Mouse (Mus musculus) kidney, postnatal 10 days (tissue): ENCODE measurements around the gene Uggt1.

Source experiments
- DNase-seq: peaks from one replicate; pipeline ENCODE4 v3.0.0; 2021; ENCODE audit warnings: mixed read lengths

Uggt1 gene

GRCm38 (mm10) chr1:36162687-36163086 is 81.8 kb downstream of the Uggt1 start:
- no peak for DNase-seq

GRCm38 (mm10) chr1:36161208-36161607 is 83.3 kb downstream of the Uggt1 start:
- no peak for DNase-seq

- no peak for DNase-seq
These were observed 84.3 kb downstream of the Uggt1 start for GRCm38 (mm10) chr1:36160246-36160645.

GRCm38 (mm10) chr1:36149411-36149810 is 95.1 kb downstream of the Uggt1 start:
- peak; percentile 49 for DNase-seq

- DNase-seq, result no peak
These were observed 95.7 kb downstream of the Uggt1 start for GRCm38 (mm10) chr1:36148809-36149208.

- peak; percentile 77 for DNase-seq
These were observed 99.5 kb downstream of the Uggt1 start for GRCm38 (mm10) chr1:36145050-36145449.

- DNase-seq, result no peak
These were observed 104.2 kb downstream of the Uggt1 start for GRCm38 (mm10) chr1:36140311-36140710.

GRCm38 (mm10) chr1:36134584-36134983 is 109.9 kb downstream of the Uggt1 start:
- peak; percentile 87 for DNase-seq

- no peak for DNase-seq
These were observed 110.9 kb downstream of the Uggt1 start for GRCm38 (mm10) chr1:36133647-36134046.

- DNase-seq, result no peak
These were observed 111.5 kb downstream of the Uggt1 start for GRCm38 (mm10) chr1:36133041-36133440.

GRCm38 (mm10) chr1:36132211-36132610 is 112.3 kb downstream of the Uggt1 start:
- DNase-seq, result no peak

GRCm38 (mm10) chr1:36131766-36132165 is 112.8 kb downstream of the Uggt1 start:
- DNase-seq, result no peak

GRCm38 (mm10) chr1:36131154-36131553 is 113.4 kb downstream of the Uggt1 start:
- DNase-seq, result no peak

GRCm38 (mm10) chr1:36130307-36131035 is 114.0 kb downstream of the Uggt1 start:
- DNase-seq, result no peak

- DNase-seq, result no peak
These were observed 114.6 kb downstream of the Uggt1 start for GRCm38 (mm10) chr1:36129881-36130280.

- peak; percentile 83 for DNase-seq
These were observed 115.4 kb downstream of the Uggt1 start for GRCm38 (mm10) chr1:36129126-36129525.

GRCm38 (mm10) chr1:36125076-36125475 is 119.4 kb downstream of the Uggt1 start:
- no peak for DNase-seq

- no peak for DNase-seq
These were observed 123.3 kb downstream of the Uggt1 start for GRCm38 (mm10) chr1:36121172-36121571.

- DNase-seq, result no peak
These were observed 125.1 kb downstream of the Uggt1 start for GRCm38 (mm10) chr1:36119426-36119825.

- DNase-seq, result no peak
These were observed 125.6 kb downstream of the Uggt1 start for GRCm38 (mm10) chr1:36118958-36119357.

- DNase-seq, result no peak
These were observed 126.3 kb downstream of the Uggt1 start for GRCm38 (mm10) chr1:36118061-36118685.

- DNase-seq, result no peak
These were observed 128.0 kb downstream of the Uggt1 start for GRCm38 (mm10) chr1:36116488-36116887.

- no peak for DNase-seq
These were observed 129.7 kb downstream of the Uggt1 start for GRCm38 (mm10) chr1:36114844-36115243.

- DNase-seq, result no peak
These were observed 130.8 kb downstream of the Uggt1 start for GRCm38 (mm10) chr1:36113670-36114069.

- no peak for DNase-seq
These were observed 131.9 kb downstream of the Uggt1 start for GRCm38 (mm10) chr1:36112665-36113064.
